Mouse (Mus musculus): ENCODE results near the gene Epop.

- TF ChIP-seq CTCF (IDR thresholded peaks at IDR 0.05; ENCODE audit: low read depth, low read length): no peak
- no peak for TF ChIP-seq POLR2A (IDR thresholded peaks at IDR 0.05; ENCODE audit: borderline replicate concordance, low read depth, low read length)
Observed at GRCm38 (mm10) chr11:97669268-97669667, 39.8 kb upstream of the Epop start.

Measured in bone marrow macrophage, adult 2 months (primary cell).